In the genomic region with DNA sequence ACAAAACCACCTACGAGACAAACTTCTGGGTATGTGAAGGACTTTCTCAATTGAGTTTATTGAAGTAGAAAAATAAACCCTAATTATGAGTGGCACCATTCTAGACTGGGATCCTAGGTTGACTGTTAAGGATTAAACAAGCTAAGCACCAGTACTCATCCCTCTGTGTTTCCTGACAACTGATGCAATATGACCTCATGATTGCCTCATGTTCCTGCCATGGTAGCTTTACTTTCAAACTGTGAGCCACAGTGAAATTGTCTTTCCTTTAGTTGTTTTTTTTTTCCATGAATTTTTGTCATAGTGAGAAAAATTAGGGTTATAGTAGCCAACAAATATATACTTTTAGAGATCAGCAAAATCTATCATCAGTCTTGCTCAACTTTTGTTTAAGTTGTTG, we compare ENCODE assay signal across 23 mouse cellular contexts.
DNase-seq lines count a peak whose midpoint lies in the region; ATAC-seq and TF ChIP-seq lines count a peak whose summit lies in the region.
"Had no signal": no experiment of that assay in that cellular context is flagged by ENCODE, and none has a peak within 500 bp of the region (broad histone marks: within the 10 kb centered on the region; RNA-seq: fewer than 3 reads in every experiment).

No protein-coding gene starts in this region.

- H3K27me3 ChIP-seq in liver, adult 2 months (ENCODE audit: control insufficient read depth, insufficient read depth, low read length): no peaks in the 10 kb centered on the region
- no peaks in the 10 kb centered on the region for H3K27me3 ChIP-seq in liver, embryonic 11.5 days (replicated peaks; ENCODE audit: control insufficient read depth, insufficient read depth, low read length)
- H3K27me3 ChIP-seq in C2C12 (ENCODE audit: control insufficient read depth, insufficient read depth, insufficient read length) (no peaks in the 10 kb centered on the region), myocyte (ENCODE audit: control insufficient read depth, insufficient read depth, insufficient read length) (no peaks in the 10 kb centered on the region)
- H3K27me3 ChIP-seq in limb, embryonic 10.5 days (ENCODE audit: low read depth, poor library complexity, severe bottlenecking): no peaks in the 10 kb centered on the region
- H3K27me3 ChIP-seq: embryonic facial prominence, embryonic 12.5 days; forebrain, embryonic 13.5 days; forebrain, embryonic 15.5 days; Patski had no signal

- no peak overlapping the region for H3K4me3 ChIP-seq in liver, adult 2 months (ENCODE audit: insufficient read depth, low read depth, low read length)
- H3K4me3 ChIP-seq in liver, embryonic 11.5 days (ENCODE audit: low read depth, low read length): no peak overlapping the region
- H3K4me3 ChIP-seq in C2C12 (ENCODE audit: insufficient read depth, poor library complexity, severe bottlenecking) (no peak overlapping the region), myocyte (no peak overlapping the region)
- no peak overlapping the region for H3K4me3 ChIP-seq in limb, embryonic 10.5 days
- H3K4me3 ChIP-seq: embryonic facial prominence, embryonic 12.5 days; forebrain, embryonic 13.5 days; forebrain, embryonic 15.5 days had no signal

- H3K36me3 ChIP-seq in liver, adult 2 months (ENCODE audit: control insufficient read depth, insufficient read depth, low read length): no peaks in the 10 kb centered on the region
- no peaks in the 10 kb centered on the region for H3K36me3 ChIP-seq in liver, embryonic 11.5 days (ENCODE audit: control insufficient read depth, insufficient read depth, low read length)
- H3K36me3 ChIP-seq in C2C12 (ENCODE audit: control insufficient read depth, insufficient read depth) (no peaks in the 10 kb centered on the region), myocyte (ENCODE audit: control insufficient read depth, insufficient read depth) (no peaks in the 10 kb centered on the region)
- no peaks in the 10 kb centered on the region for H3K36me3 ChIP-seq in limb, embryonic 10.5 days
- H3K36me3 ChIP-seq: embryonic facial prominence, embryonic 12.5 days; forebrain, embryonic 15.5 days; G1E had no signal

- H3K9ac ChIP-seq in liver, adult 2 months (ENCODE audit: low read depth, low read length): no peak overlapping the region
- H3K9ac ChIP-seq in liver, embryonic 11.5 days (ENCODE audit: low read depth, low read length): no peak overlapping the region
- H3K9ac ChIP-seq: embryonic facial prominence, embryonic 12.5 days; forebrain, embryonic 13.5 days; forebrain, embryonic 15.5 days; forebrain, postnatal 0 days had no signal

- no peak overlapping the region for H3K27ac ChIP-seq in liver, adult 2 months (replicated peaks; ENCODE audit: insufficient read depth, low read depth, low read length)
- H3K27ac ChIP-seq in liver, embryonic 11.5 days (ENCODE audit: low read depth, low read length): no peak overlapping the region
- no peak overlapping the region for H3K27ac ChIP-seq in limb, embryonic 10.5 days
- H3K27ac ChIP-seq: embryonic facial prominence, embryonic 12.5 days; forebrain, embryonic 13.5 days; forebrain, embryonic 15.5 days had no signal

- H3K79me2 ChIP-seq in liver, adult 2 months (ENCODE audit: control insufficient read depth, insufficient read depth, low read length): no peaks in the 10 kb centered on the region
- no peaks in the 10 kb centered on the region for H3K79me2 ChIP-seq in C2C12 (ENCODE audit: control insufficient read depth, insufficient read depth)
- H3K79me2 ChIP-seq in myocyte (ENCODE audit: control insufficient read depth, insufficient read depth): no peaks in the 10 kb centered on the region

- ATAC-seq in liver, embryonic 11.5 days (replicated peaks; ENCODE audit: low FRiP score): no peak
- ATAC-seq: activated CD4-positive, CD25-positive, alpha-beta regulatory T cell, adult 4 months; forebrain, embryonic 13.5 days; forebrain, embryonic 15.5 days; forebrain, postnatal 0 days; Patski had no signal

- DNase-seq in liver, adult 2 months (ENCODE audit: extremely low read depth, low read depth, low spot score): peak; percentile 16
- DNase-seq in liver, embryonic 11.5 days (ENCODE audit: low spot score): no peak
- no peak for DNase-seq in limb, embryonic 10.5 days (ENCODE audit: low spot score)
- no peak for DNase-seq in cerebellum, adult 9-10 months
- DNase-seq: adrenal gland, adult 8-10 months; adrenal gland, postnatal 14 days; adrenal gland, postnatal 36 days; B cell, adult 2 months; cerebellum, adult 11-12 months; cerebellum, adult 2 months; cerebellum, adult 9-11 months; cerebellum, postnatal 14 days; cerebellum, postnatal 36 days; embryo, embryonic 11 days; forebrain, postnatal 0 days had no signal

- H3K4me2 ChIP-seq in liver, embryonic 11.5 days: no peak overlapping the region
- no peak overlapping the region for H3K4me2 ChIP-seq in myocyte (ENCODE audit: low read depth)
- H3K4me2 ChIP-seq: embryonic facial prominence, embryonic 12.5 days; forebrain, embryonic 13.5 days; forebrain, embryonic 15.5 days had no signal

- H3ac ChIP-seq in C2C12 (ENCODE audit: control insufficient read depth, insufficient read length, low read depth): no peak overlapping the region
- no peak overlapping the region for H3ac ChIP-seq in myocyte (ENCODE audit: control insufficient read depth, insufficient read length)

- no peak for TF ChIP-seq POLR2A in liver, adult 2 months (IDR thresholded peaks at IDR 0.05; ENCODE audit: extremely low read depth, insufficient read depth, low read length)
- no peak for TF ChIP-seq POLR2A in myocyte (IDR thresholded peaks at IDR 0.05; ENCODE audit: insufficient read length, low read depth)

- H3K79me3 ChIP-seq in C2C12 (ENCODE audit: low read depth): no peaks in the 10 kb centered on the region

- WGBS in liver, adult 2 months: 87% methylated on average over 1 of the region's 1 CpGs
- WGBS in liver, embryonic 11.5 days: 79% methylated on average over 1 of the region's 1 CpGs
- WGBS in limb, embryonic 10.5 days: 82% methylated on average over 1 of the region's 1 CpGs

- TF ChIP-seq CTCF in liver, adult 2 months (IDR thresholded peaks at IDR 0.05; ENCODE audit: low read depth, low read length): no peak
- TF ChIP-seq CTCF in C2C12 (IDR thresholded peaks at IDR 0.05; ENCODE audit: control insufficient read depth, insufficient read depth, insufficient read length): no peak

- H3K4me1 ChIP-seq in liver, adult 2 months (ENCODE audit: control insufficient read depth, insufficient read depth, low read length): no peaks in the 10 kb centered on the region
- no peaks in the 10 kb centered on the region for H3K4me1 ChIP-seq in liver, embryonic 11.5 days (replicated peaks; ENCODE audit: control insufficient read depth, insufficient read depth, low read length)
- no peaks in the 10 kb centered on the region for H3K4me1 ChIP-seq in limb, embryonic 10.5 days
- H3K4me1 ChIP-seq: embryonic facial prominence, embryonic 12.5 days; forebrain, embryonic 13.5 days; forebrain, embryonic 15.5 days had no signal

- no peaks in the 10 kb centered on the region for H3K9me3 ChIP-seq in liver, embryonic 11.5 days (ENCODE audit: control insufficient read depth, low read length)
- no peaks in the 10 kb centered on the region for H3K9me3 ChIP-seq in limb, embryonic 10.5 days (replicated peaks)
- H3K9me3 ChIP-seq: embryonic facial prominence, embryonic 12.5 days; forebrain, embryonic 13.5 days; forebrain, embryonic 15.5 days; G1E had no signal

TF ChIP-seq in C2C12, 6 proteins besides CTCF, POLR2A, EP300 and RAD21:
- TF ChIP-seq MYOG (IDR thresholded peaks at IDR 0.05; ENCODE audit: control insufficient read depth, extremely low read depth, insufficient read length) (no peak), CEBPB (IDR thresholded peaks at IDR 0.05; ENCODE audit: low read depth) (peak; percentile 47)

TF ChIP-seq in myocyte, 11 proteins besides CTCF, POLR2A, EP300 and RAD21:
- TF ChIP-seq CEBPB (IDR thresholded peaks at IDR 0.05; ENCODE audit: insufficient read depth, poor library complexity, severe bottlenecking) (peak; percentile 88), MYOG (IDR thresholded peaks at IDR 0.05; ENCODE audit: control insufficient read depth in 1 of 3, insufficient read depth in 1 of 3, insufficient read length in 2 of 3, low read depth in 2 of 3) (no peak), MYOD1 (IDR thresholded peaks at IDR 0.05; ENCODE audit: control insufficient read depth in 1 of 3, insufficient read length in 2 of 3, low read depth in 2 of 3) (no peak), E2F4 (IDR thresholded peaks at IDR 0.05; ENCODE audit: insufficient read depth) (no peak)
